Mouse (Mus musculus) heart, postnatal 0 days (tissue): ENCODE data around the gene Zdhhc6. TPM values are rescaled to one million over a fixed set of nuclear protein-coding genes. Genes with fewer than 3 reads are reported as not detected.

Source experiments
- ATAC-seq: fragments of 200-750 bp; cut with Nextera tagmentation; 2 replicates; pipeline ENCODE4 v1.8.0; 2017; ENCODE audit warnings: low read depth, moderate number of reproducible peaks, moderate library complexity; ENCODE audit not compliant: insufficient read depth
- DNase-seq: peaks from one replicate; pipeline ENCODE4 v3.0.0-alpha.2; 2016; ENCODE audit warnings: low spot score
- H3K27ac ChIP-seq: fragments of 300-500 bp; sonication (generic); 2 replicates; pipeline ENCODE4 v1.5.1; 2014; ENCODE audit warnings: low read depth, mild to moderate bottlenecking
- H3K27me3 ChIP-seq: fragments of 300-500 bp; sonication (generic); 2 replicates; pipeline ENCODE4 v1.6.1; 2014; ENCODE audit warnings: low read length, mixed read lengths; ENCODE audit not compliant: control insufficient read depth, insufficient read depth
- H3K36me3 ChIP-seq: fragments of 300-500 bp; sonication (generic); replicated peaks from 2 replicates; pipeline ENCODE4 v1.6.1; 2014; ENCODE audit warnings: low read length, mixed read lengths; ENCODE audit not compliant: control insufficient read depth, insufficient read depth
- H3K4me1 ChIP-seq: fragments of 300-500 bp; sonication (generic); 2 replicates; pipeline ENCODE4 v1.6.1; 2014; ENCODE audit warnings: antibody characterized with exemption; ENCODE audit not compliant: control insufficient read depth, insufficient read depth
- H3K4me2 ChIP-seq: fragments of 300-500 bp; sonication (generic); 2 replicates; pipeline ENCODE4 v1.6.1; 2014; ENCODE audit warnings: low read depth, mild to moderate bottlenecking, low read length, moderate library complexity
- H3K4me3 ChIP-seq: fragments of 300-500 bp; sonication (generic); 2 replicates; pipeline ENCODE4 v1.5.1; 2014; ENCODE audit warnings: low read depth, low read length
- H3K9ac ChIP-seq: fragments of 300-500 bp; sonication (generic); replicated peaks from 2 replicates; pipeline ENCODE4 v1.6.1; 2014; ENCODE audit warnings: low read depth, low read length, mixed read lengths
- H3K9me3 ChIP-seq: fragments of 300-500 bp; sonication (generic); replicated peaks from 2 replicates; pipeline ENCODE4 v1.6.1; 2016; ENCODE audit warnings: low read length; ENCODE audit not compliant: control insufficient read depth
- CTCF ChIP-seq: IDR thresholded peaks from 2 replicates; pipeline ENCODE4 v1.5.1; 2016; ENCODE audit warnings: antibody characterized with exemption, control low read depth, low read depth
- EP300 ChIP-seq: IDR thresholded peaks from 2 replicates; pipeline ENCODE4 v1.6.1; 2016; ENCODE audit warnings: antibody characterized with exemption, low read depth
- WGBS: fragments of 180-500 bp; shearing (Covaris S2); extraction: QIAGEN DNeasy Blood & Tissue Kit; methylation state at CpG from one replicate; pipeline ENCODE4 v1.1.7; 2014; 5-methylcytosine and 5-hydroxymethylcytosine counted together
- polyA plus RNA-seq: library from polyadenylated mRNA; unstranded; fragments of >200 nt; fragmentation: Nextera tagmentation; extraction: Ambion mirVana; gene quantifications from 2 replicates; pipeline ENCODE4 v1.2.1, GENCODE M21; 2015
- total RNA-seq: library from RNA; depleted of rRNA; stranded (reverse); fragments of >200 nt; gene quantifications from 2 replicates; pipeline ENCODE4 v1.2.3, GENCODE M21; 2014; ENCODE audit warnings: low replicate concordance

The Zdhhc6 gene
- total and polyA plus RNA-seq, 2 experiments from 2014 or later, result 31.3 to 45.3 TPM

- Histone ChIP-seq H3K4me2 (no peak overlapping the region), H3K36me3 (peaks cover 55% of the 10 kb centered on the region), H3K9me3 (no peaks in the 10 kb centered on the region), H3K4me1 (no peaks in the 10 kb centered on the region), H3K27me3 (no peaks in the 10 kb centered on the region), H3K9ac (no peak overlapping the region), H3K27ac (no peak overlapping the region), H3K4me3 (no peak overlapping the region)
- WGBS, result 76% methylated on average over 3 of the region's 3 CpGs
- TF ChIP-seq EP300, result no peak
- no peak for TF ChIP-seq CTCF
- no peak for ATAC-seq
- DNase-seq, result no peak
Measured at GRCm38 (mm10) chr19:55295556-55295955, 20.3 kb downstream of the Zdhhc6 start.

- Histone ChIP-seq H3K4me2 (no peak overlapping the region), H3K27ac (no peak overlapping the region), H3K27me3 (no peaks in the 10 kb centered on the region), H3K4me3 (no peak overlapping the region), H3K36me3 (peaks cover 53% of the 10 kb centered on the region), H3K4me1 (no peaks in the 10 kb centered on the region), H3K9me3 (no peaks in the 10 kb centered on the region), H3K9ac (no peak overlapping the region)
- 73% methylated on average over 9 of the region's 9 CpGs for WGBS
- ATAC-seq (no peak), DNase-seq (no peak)
- TF ChIP-seq EP300, result no peak
- no peak for TF ChIP-seq CTCF
Measured at GRCm38 (mm10) chr19:55295075-55295474, 20.8 kb downstream of the Zdhhc6 start.

- TF ChIP-seq CTCF (no peak), EP300 (no peak)
- DNase-seq (no peak), ATAC-seq (no peak)
- 20% methylated on average over 4 of the region's 4 CpGs for WGBS
- no peaks in the 10 kb centered on the region for H3K4me1 ChIP-seq
- peaks cover 64% of the 10 kb centered on the region for H3K36me3 ChIP-seq
- H3K27ac ChIP-seq, result no peak overlapping the region
- no peaks in the 10 kb centered on the region for H3K27me3 ChIP-seq
- no peak overlapping the region for H3K9ac ChIP-seq
- H3K9me3 ChIP-seq, result no peaks in the 10 kb centered on the region
- no peak overlapping the region for H3K4me3 ChIP-seq
- no peak overlapping the region for H3K4me2 ChIP-seq
Measured at GRCm38 (mm10) chr19:55293175-55293574, 22.7 kb downstream of the Zdhhc6 start.

GRCm38 (mm10) chr19:55292210-55292850 lies 23.5 kb downstream of the Zdhhc6 start:
- no peak for ATAC-seq
- no peak overlapping the region for H3K4me3 ChIP-seq
- no peaks in the 10 kb centered on the region for H3K9me3 ChIP-seq
- 91% methylated on average over 2 of the region's 2 CpGs for WGBS
- no peaks in the 10 kb centered on the region for H3K4me1 ChIP-seq
- no peak overlapping the region for H3K27ac ChIP-seq
- TF ChIP-seq CTCF (no peak), EP300 (no peak)
- no peaks in the 10 kb centered on the region for H3K27me3 ChIP-seq
- H3K36me3 ChIP-seq, result peaks cover 69% of the 10 kb centered on the region
- H3K9ac ChIP-seq, result no peak overlapping the region
- H3K4me2 ChIP-seq, result no peak overlapping the region
- DNase-seq, result no peak

- WGBS, result 86% methylated on average over 2 of the region's 2 CpGs
- H3K36me3 ChIP-seq, result peaks cover 65% of the 10 kb centered on the region
Measured at GRCm38 (mm10) chr19:55290621-55291270, 25.1 kb downstream of the Zdhhc6 start.

More at GRCm38 (mm10) chr19:55290621-55291270, 25.1 kb downstream of the Zdhhc6 start:
- ATAC-seq, result no peak
- H3K9me3 ChIP-seq, result no peaks in the 10 kb centered on the region
- no peak for TF ChIP-seq EP300
- TF ChIP-seq CTCF, result no peak
- no peak overlapping the region for H3K4me3 ChIP-seq
- no peak overlapping the region for H3K27ac ChIP-seq
- no peak overlapping the region for H3K4me2 ChIP-seq
- no peaks in the 10 kb centered on the region for H3K27me3 ChIP-seq
- no peaks in the 10 kb centered on the region for H3K4me1 ChIP-seq
- H3K9ac ChIP-seq, result no peak overlapping the region
- no peak for DNase-seq
